Mouse (Mus musculus) limb, embryonic 12.5 days (tissue): ENCODE results near the gene Cep57. TPM values are rescaled to one million over a fixed set of nuclear protein-coding genes. Genes with fewer than 3 reads are reported as not detected.

Source experiments
- ATAC-seq: fragments of 200-750 bp; cut with Nextera tagmentation; 2 replicates; pipeline ENCODE4 v1.8.0; 2017; ENCODE audit warnings: low read depth, moderate TSS enrichment; ENCODE audit not compliant: insufficient number of reproducible peaks, insufficient read depth, low FRiP score, low TSS enrichment
- H3K27ac ChIP-seq: fragments of 300-500 bp; sonication (generic); 2 replicates; pipeline ENCODE4 v1.5.1; 2016; ENCODE audit warnings: mild to moderate bottlenecking, moderate library complexity
- H3K27me3 ChIP-seq: fragments of 300-500 bp; sonication (generic); 2 replicates; pipeline ENCODE4 v1.6.1; 2016; ENCODE audit warnings: mild to moderate bottlenecking, moderate library complexity
- H3K36me3 ChIP-seq: fragments of 300-500 bp; sonication (generic); 2 replicates; pipeline ENCODE4 v1.6.1; 2016; ENCODE audit warnings: mild to moderate bottlenecking, moderate library complexity
- H3K4me1 ChIP-seq: fragments of 300-500 bp; sonication (generic); replicated peaks from 2 replicates; pipeline ENCODE4 v1.6.1; 2016
- H3K4me2 ChIP-seq: fragments of 300-500 bp; sonication (generic); 2 replicates; pipeline ENCODE4 v1.6.1; 2016; ENCODE audit warnings: mild to moderate bottlenecking, moderate library complexity
- H3K4me3 ChIP-seq: fragments of 300-500 bp; sonication (generic); replicated peaks from 2 replicates; pipeline ENCODE4 v1.5.1; 2016; ENCODE audit warnings: mild to moderate bottlenecking
- H3K9ac ChIP-seq: fragments of 300-500 bp; sonication (generic); replicated peaks from 2 replicates; pipeline ENCODE4 v1.6.1; 2016; ENCODE audit warnings: mild to moderate bottlenecking, moderate library complexity
- H3K9me3 ChIP-seq: fragments of 300-500 bp; sonication (generic); 2 replicates; pipeline ENCODE4 v1.6.1; 2016; ENCODE audit warnings: mild to moderate bottlenecking, moderate library complexity
- WGBS: fragments of 180-500 bp; shearing (Covaris S2); methylation state at CpG from one replicate; pipeline ENCODE4 v1.1.7; 2016; 5-methylcytosine and 5-hydroxymethylcytosine counted together
- polyA plus RNA-seq: library from polyadenylated mRNA; unstranded; fragments of >200 nt; fragmentation: Nextera tagmentation; extraction: Ambion mirVana; gene quantifications from 2 replicates; pipeline ENCODE4 v1.2.1, GENCODE M21; 2016

Cep57 gene
- 77.0 and 78.1 TPM in 2 replicates for polyA plus RNA-seq

DNA sequence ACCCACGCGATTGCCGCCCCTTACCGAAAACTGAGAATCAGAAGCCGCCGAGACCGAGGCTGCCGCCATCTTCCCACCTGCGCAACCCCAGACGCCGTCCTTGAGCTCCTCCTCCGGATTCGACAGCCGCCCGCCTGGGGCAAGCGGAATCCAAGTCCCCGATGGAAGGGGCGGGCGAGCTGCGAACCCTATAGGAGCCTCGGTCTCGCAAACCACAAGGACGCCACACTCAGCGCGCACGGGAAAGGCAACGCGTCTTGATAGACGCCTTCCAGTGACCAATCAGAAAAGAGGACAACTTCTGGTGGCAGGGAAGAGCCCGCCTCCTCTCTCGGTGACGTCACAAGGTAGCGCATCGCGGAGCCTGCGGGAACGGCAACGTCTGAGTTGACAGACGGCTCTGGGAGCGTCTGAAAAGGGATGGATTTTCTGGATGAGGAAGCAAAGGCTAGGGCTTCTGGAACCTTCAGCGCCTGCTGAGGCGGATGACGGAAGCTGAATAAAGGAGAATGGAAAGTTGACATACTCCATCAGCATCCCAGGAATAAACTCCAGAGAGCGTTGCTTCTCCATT lies at the start of gene Cep57:
TSS of gene Cep57 (minus strand) at position 276 of the 574 bp plus-strand sequence.
- Histone ChIP-seq H3K9me3 (no peaks in the 10 kb centered on the region), H3K27me3 (no peaks in the 10 kb centered on the region), H3K4me1 (peaks cover 25% of the 10 kb centered on the region), H3K4me2 (peak within 1 kb of the TSS; percentile 74), H3K27ac (peak within 1 kb of the TSS; percentile 98), H3K9ac (peak within 1 kb of the TSS; percentile 94), H3K36me3 (peaks cover 27% of the 10 kb centered on the region), H3K4me3 (peak within 1 kb of the TSS; percentile 85)
- peak; percentile 95 for ATAC-seq
- WGBS = under 1% methylated on average over 44 of the region's 44 CpGs

- no peak overlapping the region for H3K27ac ChIP-seq
- ATAC-seq = no peak
- whole genome bisulfite sequencing = 62% methylated on average over 2 of the region's 2 CpGs
Measured at GRCm38 (mm10) chr9:13875340-13875739, 48.4 kb upstream of the Cep57 start.

DNA sequence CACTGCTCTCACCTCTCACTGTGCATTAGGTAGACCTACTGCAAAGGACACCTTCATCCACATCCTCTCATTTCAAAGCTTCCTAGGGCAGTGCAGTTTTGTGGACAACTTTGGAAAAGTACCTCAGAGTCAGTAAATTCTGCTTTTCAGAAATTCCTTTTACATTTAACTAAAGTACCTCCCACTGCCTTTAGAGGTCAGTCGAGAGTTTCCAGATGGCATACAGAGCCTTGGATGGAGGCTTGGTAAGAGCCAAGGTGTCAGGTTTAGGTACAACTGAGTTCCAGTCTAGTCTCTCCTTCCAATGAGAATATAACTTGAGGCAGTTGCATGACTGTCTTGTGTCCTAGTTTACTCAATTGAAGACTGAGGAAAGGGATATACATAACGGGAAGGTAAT lies 47.5 kb upstream of the Cep57 start:
- H3K9me3 ChIP-seq = no peaks in the 10 kb centered on the region
- H3K4me3 ChIP-seq = no peak overlapping the region
- ATAC-seq = no peak
- H3K4me1 ChIP-seq = peaks cover 4% of the 10 kb centered on the region; the same call in 1 of the 2 replicates
- WGBS = 52% methylated on average over 2 of the region's 2 CpGs
- no peak overlapping the region for H3K9ac ChIP-seq
- no peak overlapping the region for H3K27ac ChIP-seq
- no peak overlapping the region for H3K4me2 ChIP-seq
- H3K36me3 ChIP-seq = no peaks in the 10 kb centered on the region
- no peaks in the 10 kb centered on the region for H3K27me3 ChIP-seq

More at GRCm38 (mm10) chr9:13875340-13875739, 48.4 kb upstream of the Cep57 start:
- no peak overlapping the region for H3K9ac ChIP-seq
- no peaks in the 10 kb centered on the region for H3K9me3 ChIP-seq
- no peaks in the 10 kb centered on the region for H3K27me3 ChIP-seq
- no peaks in the 10 kb centered on the region for H3K36me3 ChIP-seq
- no peak overlapping the region for H3K4me3 ChIP-seq
- H3K4me1 ChIP-seq = peaks cover 4% of the 10 kb centered on the region; the same call in 1 of the 2 replicates
- H3K4me2 ChIP-seq = no peak overlapping the region

- ATAC-seq = no peak
- H3K27me3 ChIP-seq = no peaks in the 10 kb centered on the region
- H3K36me3 ChIP-seq = no peaks in the 10 kb centered on the region
- H3K9ac ChIP-seq = no peak overlapping the region
- H3K4me3 ChIP-seq = no peak overlapping the region
- no peaks in the 10 kb centered on the region for H3K9me3 ChIP-seq
- H3K27ac ChIP-seq = no peak overlapping the region
- no peak overlapping the region for H3K4me2 ChIP-seq
- WGBS = 88% methylated on average over 7 of the region's 7 CpGs
- H3K4me1 ChIP-seq = peaks cover 4% of the 10 kb centered on the region; the same call in 1 of the 2 replicates
Measured at GRCm38 (mm10) chr9:13871631-13872030, 44.7 kb upstream of the Cep57 start.

- ATAC-seq = no peak
- 62% methylated on average over 2 of the region's 2 CpGs for WGBS
- Histone ChIP-seq H3K4me2 (no peak overlapping the region), H3K27me3 (no peaks in the 10 kb centered on the region), H3K9me3 (no peaks in the 10 kb centered on the region), H3K4me1 (no peaks in the 10 kb centered on the region), H3K9ac (no peak overlapping the region), H3K36me3 (no peaks in the 10 kb centered on the region), H3K27ac (no peak overlapping the region), H3K4me3 (no peak overlapping the region)
Measured at GRCm38 (mm10) chr9:13867646-13868045, 40.7 kb upstream of the Cep57 start.

- Histone ChIP-seq H3K4me1 (no peaks in the 10 kb centered on the region), H3K4me2 (no peak overlapping the region), H3K9me3 (no peaks in the 10 kb centered on the region), H3K36me3 (no peaks in the 10 kb centered on the region), H3K9ac (no peak overlapping the region), H3K27ac (no peak overlapping the region), H3K27me3 (no peaks in the 10 kb centered on the region), H3K4me3 (no peak overlapping the region)
- ATAC-seq = no peak
- 78% methylated on average over 4 of the region's 4 CpGs for WGBS
Measured at GRCm38 (mm10) chr9:13856777-13857176, 29.9 kb upstream of the Cep57 start.

- Histone ChIP-seq H3K4me1 (no peaks in the 10 kb centered on the region), H3K9me3 (no peaks in the 10 kb centered on the region), H3K27me3 (no peaks in the 10 kb centered on the region), H3K27ac (no peak overlapping the region), H3K9ac (no peak overlapping the region), H3K4me2 (no peak overlapping the region), H3K36me3 (no peaks in the 10 kb centered on the region), H3K4me3 (no peak overlapping the region)
- WGBS = 55% methylated on average over 1 of the region's 1 CpGs
- ATAC-seq = no peak
Measured at GRCm38 (mm10) chr9:13856247-13856646, 29.3 kb upstream of the Cep57 start.

DNA sequence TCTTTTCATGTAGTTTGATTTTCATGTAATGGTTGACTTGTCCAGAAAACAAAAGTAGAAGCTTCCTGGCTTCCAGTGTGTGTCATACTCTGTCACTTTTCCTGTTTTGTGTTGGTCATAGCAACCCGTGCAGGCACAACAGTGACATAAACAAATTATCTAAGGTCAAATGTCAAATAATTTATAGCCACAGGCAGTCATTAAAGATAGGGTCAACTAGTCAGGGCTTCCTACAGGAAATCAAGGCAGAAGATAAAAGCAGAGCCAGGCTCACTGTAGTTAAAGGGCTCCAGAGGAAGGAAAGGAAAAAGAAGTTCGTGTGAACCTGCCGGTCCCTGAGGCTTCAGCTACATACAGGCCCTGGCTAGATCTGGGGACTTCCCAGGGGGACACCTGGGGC lies 27.0 kb upstream of the Cep57 start:
- H3K4me3 ChIP-seq = no peak overlapping the region

GRCm38 (mm10) chr9:13848481-13849480 lies 21.9 kb upstream of the Cep57 start:
- Histone ChIP-seq H3K36me3 (peaks cover 24% of the 10 kb centered on the region), H3K4me2 (no peak overlapping the region), H3K4me1 (no peaks in the 10 kb centered on the region), H3K27ac (no peak overlapping the region), H3K9me3 (no peaks in the 10 kb centered on the region), H3K4me3 (no peak overlapping the region), H3K27me3 (no peaks in the 10 kb centered on the region), H3K9ac (no peak overlapping the region)
- ATAC-seq = no peak
- WGBS = 77% methylated on average over 10 of the region's 10 CpGs

More for the DNA sequence above, 27.0 kb upstream of the Cep57 start:
- Histone ChIP-seq H3K4me1 (no peaks in the 10 kb centered on the region), H3K9ac (no peak overlapping the region), H3K36me3 (no peaks in the 10 kb centered on the region), H3K9me3 (no peaks in the 10 kb centered on the region), H3K4me2 (no peak overlapping the region), H3K27me3 (no peaks in the 10 kb centered on the region), H3K27ac (no peak overlapping the region)
- ATAC-seq = no peak
- WGBS = 15% methylated on average over 3 of the region's 3 CpGs

- H3K4me3 ChIP-seq = no peak overlapping the region
- H3K4me1 ChIP-seq = no peaks in the 10 kb centered on the region
- no peaks in the 10 kb centered on the region for H3K9me3 ChIP-seq
- no peak overlapping the region for H3K27ac ChIP-seq
- 86% methylated on average over 3 of the region's 3 CpGs for WGBS
- H3K27me3 ChIP-seq = no peaks in the 10 kb centered on the region
- ATAC-seq = no peak
- H3K4me2 ChIP-seq = no peak overlapping the region
- peaks cover 34% of the 10 kb centered on the region for H3K36me3 ChIP-seq
- H3K9ac ChIP-seq = no peak overlapping the region
Measured at GRCm38 (mm10) chr9:13847591-13847990, 20.7 kb upstream of the Cep57 start.

- no peak for ATAC-seq
- Histone ChIP-seq H3K27ac (no peak overlapping the region), H3K4me1 (no peaks in the 10 kb centered on the region), H3K4me2 (no peak overlapping the region), H3K4me3 (no peak overlapping the region), H3K36me3 (peaks cover 90% of the 10 kb centered on the region), H3K27me3 (no peaks in the 10 kb centered on the region), H3K9me3 (no peaks in the 10 kb centered on the region), H3K9ac (no peak overlapping the region)
- WGBS = 80% methylated on average over 2 of the region's 2 CpGs
Measured at GRCm38 (mm10) chr9:13836726-13837125, 9.8 kb upstream of the Cep57 start.
